12 mouse cellular contexts compared by ENCODE assay signal in the genomic region with DNA sequence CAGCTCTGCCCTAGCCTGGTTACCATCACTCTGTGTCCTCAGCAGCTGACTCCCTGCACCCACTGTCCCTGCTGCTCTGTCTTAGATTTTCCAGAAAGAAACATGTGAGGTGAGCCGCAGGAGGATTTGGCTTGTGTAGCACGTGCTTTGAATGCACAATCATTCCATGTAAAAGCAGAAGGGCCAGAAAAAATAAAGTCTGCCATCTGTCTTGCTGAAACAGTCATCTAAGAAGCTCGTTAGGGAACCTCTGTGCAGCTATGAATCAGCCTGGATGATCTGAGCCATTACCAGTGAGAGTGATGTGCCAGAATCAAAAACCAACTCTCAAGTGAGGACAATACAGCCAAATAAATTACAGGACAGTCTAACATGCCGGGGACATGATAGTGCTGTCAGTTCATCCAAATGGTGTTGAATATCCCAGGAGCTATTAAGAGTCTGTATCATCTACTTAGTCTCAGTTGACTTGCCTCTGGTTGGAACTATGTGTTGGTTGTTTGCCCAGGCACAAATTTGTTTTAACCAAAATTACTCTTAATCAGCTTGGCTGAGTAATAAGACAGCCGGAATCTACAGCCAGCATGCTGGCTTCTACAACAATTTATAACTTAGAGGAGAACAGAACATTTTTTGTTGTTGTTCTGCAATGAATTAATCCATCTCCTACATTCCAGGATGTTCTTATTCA.
DNase-seq lines count a peak whose midpoint lies in the region; ATAC-seq lines count a peak whose summit lies in the region.
"Had no signal": no experiment of that assay in that cellular context is flagged by ENCODE, and none has a peak within 500 bp of the region (broad histone marks: within the 10 kb centered on the region; RNA-seq: fewer than 3 reads in every experiment).

No protein-coding gene starts in this region.

- no peak for DNase-seq in hindbrain, embryonic 10.5 days (ENCODE audit: low spot score)
- peak; percentile 49 for DNase-seq in forebrain, embryonic 14.5 days (ENCODE audit: low spot score)
- peak; percentile 80 for DNase-seq in layer of hippocampus, adult 9-11 months
- DNase-seq in right cerebral cortex, adult 2 months (ENCODE audit: low spot score in 2 of 2) = peak; percentile 53 to 65
- DNase-seq in urinary bladder, postnatal 25 days (ENCODE audit: low spot score) = no peak
- no peak for DNase-seq in kidney, adult 11 months

- 68% methylated on average over 5 of the region's 5 CpGs for WGBS in hindbrain, embryonic 13.5 days
- WGBS in hindbrain, embryonic 10.5 days = 79% methylated on average over 5 of the region's 5 CpGs
- 45% methylated on average over 5 of the region's 5 CpGs for WGBS in forebrain, embryonic 14.5 days

- no peaks in the 10 kb centered on the region for H3K27me3 ChIP-seq in hindbrain, embryonic 13.5 days
- no peaks in the 10 kb centered on the region for H3K27me3 ChIP-seq in hindbrain, embryonic 10.5 days (ENCODE audit: insufficient read depth, poor library complexity, severe bottlenecking)
- H3K27me3 ChIP-seq in forebrain, embryonic 14.5 days (replicated peaks; ENCODE audit: control insufficient read depth, insufficient read depth, low read length) = no peaks in the 10 kb centered on the region
- H3K27me3 ChIP-seq: kidney, embryonic 15.5 days; megakaryocyte, embryonic 14.5 days had no signal

- H3K4me3 ChIP-seq in hindbrain, embryonic 13.5 days = no peak overlapping the region
- H3K4me3 ChIP-seq in hindbrain, embryonic 10.5 days = no peak overlapping the region
- no peak overlapping the region for H3K4me3 ChIP-seq in forebrain, embryonic 14.5 days (ENCODE audit: low read depth, low read length)
- H3K4me3 ChIP-seq: kidney, embryonic 15.5 days; megakaryocyte, embryonic 14.5 days had no signal

- peak; percentile 57 for ATAC-seq in hindbrain, embryonic 13.5 days (ENCODE audit: low FRiP score)
- ATAC-seq in forebrain, embryonic 14.5 days = no peak
- no peak for ATAC-seq in megakaryocyte-erythroid progenitor cell, adult 5-6 weeks (replicated peaks; ENCODE audit: low FRiP score, low TSS enrichment, poor library complexity, severe bottlenecking)

- H3K9me3 ChIP-seq in hindbrain, embryonic 13.5 days = 0 out of 2 replicates have a peak, but pooled peaks cover 5% of the 10 kb centered on the region
- peaks cover 2% of the 10 kb centered on the region; the same call in 1 of the 2 replicates for H3K9me3 ChIP-seq in hindbrain, embryonic 10.5 days
- H3K9me3 ChIP-seq in forebrain, embryonic 14.5 days (replicated peaks; ENCODE audit: control insufficient read depth, low read length) = no peaks in the 10 kb centered on the region; the same call in 1 of the 2 replicates
- H3K9me3 ChIP-seq: kidney, embryonic 15.5 days had no signal

- no peak overlapping the region for H3K4me2 ChIP-seq in hindbrain, embryonic 13.5 days
- H3K4me2 ChIP-seq in forebrain, embryonic 14.5 days (ENCODE audit: low read length) = no peak overlapping the region
- H3K4me2 ChIP-seq: kidney, embryonic 15.5 days; liver, embryonic 11.5 days had no signal

- no peaks in the 10 kb centered on the region for H3K36me3 ChIP-seq in hindbrain, embryonic 13.5 days
- H3K36me3 ChIP-seq in hindbrain, embryonic 10.5 days = no peaks in the 10 kb centered on the region
- H3K36me3 ChIP-seq in forebrain, embryonic 14.5 days (ENCODE audit: control insufficient read depth, insufficient read depth, low read length) = no peaks in the 10 kb centered on the region
- H3K36me3 ChIP-seq: kidney, embryonic 15.5 days had no signal

- H3K9ac ChIP-seq in hindbrain, embryonic 13.5 days = no peak overlapping the region
- H3K9ac ChIP-seq in forebrain, embryonic 14.5 days (ENCODE audit: low read length) = no peak overlapping the region
- H3K9ac ChIP-seq: kidney, embryonic 15.5 days had no signal

- H3K4me1 ChIP-seq in hindbrain, embryonic 13.5 days (replicated peaks) = no peaks in the 10 kb centered on the region
- H3K4me1 ChIP-seq in hindbrain, embryonic 10.5 days (replicated peaks) = no peaks in the 10 kb centered on the region
- no peaks in the 10 kb centered on the region for H3K4me1 ChIP-seq in forebrain, embryonic 14.5 days (ENCODE audit: control insufficient read depth, insufficient read depth, low read length)
- H3K4me1 ChIP-seq: kidney, embryonic 15.5 days; megakaryocyte, embryonic 14.5 days had no signal

- H3K27ac ChIP-seq in hindbrain, embryonic 13.5 days = no peak overlapping the region
- no peak overlapping the region for H3K27ac ChIP-seq in hindbrain, embryonic 10.5 days
- no peak overlapping the region for H3K27ac ChIP-seq in forebrain, embryonic 14.5 days (ENCODE audit: low read depth, low read length)
- H3K27ac ChIP-seq: kidney, embryonic 15.5 days; stomach, postnatal 0 days had no signal

Comparison
In these comparisons a context has a peak if more than half of its experiments do, and no peak if none do; other contexts are left out.
1. DNase-seq: peak in forebrain, embryonic 14.5 days (single experiment), layer of hippocampus, adult 9-11 months (single experiment) and right cerebral cortex, adult 2 months (2 of 2); none in hindbrain, embryonic 10.5 days (single experiment), urinary bladder, postnatal 25 days (single experiment) and kidney, adult 11 months (single experiment).